Mouse (Mus musculus): ENCODE data around the gene Hhat. TPM values are rescaled to one million over a fixed set of nuclear protein-coding genes. Genes with fewer than 3 reads are reported as not detected.

Hhat gene
- total and polyA plus RNA-seq, 3 experiments = 0.39 to 1.0 TPM; not detected in 1

DNA sequence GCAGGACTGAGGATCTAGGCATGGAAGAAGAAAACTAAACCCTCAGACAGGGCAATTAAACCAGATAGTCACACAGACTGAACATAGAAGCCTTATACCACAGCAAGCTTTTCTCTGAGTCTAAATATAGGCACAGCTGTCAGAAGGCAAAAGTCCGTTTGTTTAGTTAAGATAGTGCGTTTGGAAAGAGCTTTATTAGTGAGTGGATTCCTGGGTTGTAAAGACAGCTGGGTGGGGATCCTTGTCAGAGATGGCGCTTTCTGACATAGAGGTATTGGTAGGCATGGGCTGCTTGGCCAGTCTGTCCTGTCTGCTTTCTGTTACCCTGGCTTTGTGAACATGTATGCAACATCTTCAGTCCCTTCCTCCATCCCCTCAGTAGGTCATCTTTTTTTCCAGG, 314.0 kb downstream of the Hhat start:
- no peak overlapping the region for H3K4me3 ChIP-seq (ENCODE audit: control insufficient read depth in 1 of 2, insufficient read depth in 1 of 2, low read depth in 2 of 2, low read length in 2 of 2)
- H3K36me3 ChIP-seq (ENCODE audit: control insufficient read depth in 1 of 2, insufficient read depth in 2 of 2, low read length in 2 of 2) = no peaks in the 10 kb centered on the region
- no peak overlapping the region for H3K9ac ChIP-seq (ENCODE audit: control insufficient read depth, low read depth, low read length, poor library complexity, severe bottlenecking)
- no peaks in the 10 kb centered on the region for H3K27me3 ChIP-seq (ENCODE audit: control insufficient read depth in 1 of 2, insufficient read depth in 2 of 2, low read length in 2 of 2)
- H3K4me1 ChIP-seq (ENCODE audit: control insufficient read depth in 1 of 2, insufficient read depth in 2 of 2, low read length in 2 of 2) = no peaks in the 10 kb centered on the region
- H3K27ac ChIP-seq (ENCODE audit: control insufficient read depth, low read depth, low read length) = no peak overlapping the region
- no peak for DNase-seq (ENCODE audit: low read depth, low spot score)
- TF ChIP-seq HCFC1 (IDR thresholded peaks at IDR 0.05; ENCODE audit: low read depth, low read length) = no peak
- no peak for TF ChIP-seq NRF1 (IDR thresholded peaks at IDR 0.05; ENCODE audit: insufficient read depth, low read depth, low read length, poor library complexity, severe bottlenecking)
- TF ChIP-seq E2F4 (IDR thresholded peaks at IDR 0.05; ENCODE audit: borderline replicate concordance, low read depth, low read length) = no peak
- TF ChIP-seq CHD1 (IDR thresholded peaks at IDR 0.05; ENCODE audit: low read depth, low read length) = no peak
- TF ChIP-seq ZKSCAN1 (IDR thresholded peaks at IDR 0.05; ENCODE audit: low read depth, low read length) = no peak
- no peak for TF ChIP-seq ZNF384 (IDR thresholded peaks at IDR 0.05; ENCODE audit: low read depth, low read length)
- no peaks in the 10 kb centered on the region for H3K9me3 ChIP-seq (replicated peaks; ENCODE audit: insufficient read depth, low read length)
- H3K79me2 ChIP-seq (ENCODE audit: control insufficient read depth, insufficient read depth, low read length, poor library complexity) = no peaks in the 10 kb centered on the region

DNA sequence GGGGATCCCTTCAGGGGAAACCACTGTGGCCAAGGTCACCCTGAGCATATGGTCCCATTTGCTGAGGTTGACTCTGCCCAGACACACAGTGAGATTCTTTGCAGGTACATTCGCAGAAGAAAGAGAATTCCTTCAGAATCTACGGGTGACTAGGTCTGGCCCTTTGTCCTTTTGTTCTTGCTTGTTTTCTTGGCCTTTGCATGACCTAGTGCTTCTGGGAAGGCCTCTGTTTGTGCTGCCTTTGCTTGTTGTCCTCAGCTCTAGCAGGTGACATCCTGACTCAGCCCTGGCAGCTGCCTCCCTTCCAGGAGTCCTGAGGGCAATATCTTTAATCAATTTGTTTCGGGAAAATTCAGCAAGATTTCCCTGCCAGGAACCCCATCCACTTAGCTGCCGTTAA, 316.0 kb downstream of the Hhat start:
- TF ChIP-seq EP300 (IDR thresholded peaks at IDR 0.05; ENCODE audit: low read depth in 1 of 2, low read length in 2 of 2) = no peak
- no peak for TF ChIP-seq MYB (IDR thresholded peaks at IDR 0.05; ENCODE audit: low read depth, low read length)
- TF ChIP-seq POLR2A (IDR thresholded peaks at IDR 0.05; ENCODE audit: control insufficient read depth in 1 of 2, insufficient read depth in 1 of 2, low read depth in 1 of 2, low read length in 2 of 2, poor library complexity in 1 of 2) = no peak
- TF ChIP-seq KAT2A (conservative IDR thresholded peaks at IDR 0.05; ENCODE audit: low read depth, low read length) = no peak
- TF ChIP-seq GABPA (IDR thresholded peaks at IDR 0.05; ENCODE audit: low read depth, low read length) = no peak
- no peak for TF ChIP-seq SIN3A (IDR thresholded peaks at IDR 0.05; ENCODE audit: low read length)
- no peak for TF ChIP-seq HCFC1 (IDR thresholded peaks at IDR 0.05; ENCODE audit: low read depth, low read length)
- no peak for TF ChIP-seq E2F4 (IDR thresholded peaks at IDR 0.05; ENCODE audit: borderline replicate concordance, low read depth, low read length)
- TF ChIP-seq MAZ (IDR thresholded peaks at IDR 0.05; ENCODE audit: low read depth, low read length) = no peak
- no peak for TF ChIP-seq ZNF384 (IDR thresholded peaks at IDR 0.05; ENCODE audit: low read depth, low read length)
- TF ChIP-seq RAD21 (IDR thresholded peaks at IDR 0.05; ENCODE audit: low read depth, low read length) = no peak
- no peak for TF ChIP-seq CTCF (IDR thresholded peaks at IDR 0.05 in 2 of 3, conservative IDR thresholded peaks at IDR 0.05 in 1 of 3; ENCODE audit: control insufficient read depth in 1 of 3, insufficient read depth in 1 of 3, low read depth in 2 of 3, low read length in 3 of 3, poor library complexity in 1 of 3, severe bottlenecking in 1 of 3)
- no peak for TF ChIP-seq NRF1 (IDR thresholded peaks at IDR 0.05; ENCODE audit: insufficient read depth, low read depth, low read length, poor library complexity, severe bottlenecking)
- TF ChIP-seq USF2 (IDR thresholded peaks at IDR 0.05; ENCODE audit: borderline replicate concordance in 1 of 2, insufficient read depth in 1 of 2, low read depth in 1 of 2, low read length in 2 of 2) = no peak
- TF ChIP-seq UBTF (IDR thresholded peaks at IDR 0.05; ENCODE audit: borderline replicate concordance, insufficient read depth, low read depth, low read length) = no peak
- TF ChIP-seq TCF12 (IDR thresholded peaks at IDR 0.05; ENCODE audit: low read depth, low read length) = no peak
- TF ChIP-seq CHD2 (IDR thresholded peaks at IDR 0.05; ENCODE audit: low read length) = no peak
- DNase-seq (ENCODE audit: low read depth, low spot score) = no peak
- Histone ChIP-seq H3K9me3 (replicated peaks; ENCODE audit: insufficient read depth, low read length) (no peaks in the 10 kb centered on the region), H3K27me3 (ENCODE audit: control insufficient read depth in 1 of 2, insufficient read depth in 2 of 2, low read length in 2 of 2) (no peaks in the 10 kb centered on the region), H3K9ac (ENCODE audit: control insufficient read depth, low read depth, low read length, poor library complexity, severe bottlenecking) (no peak overlapping the region), H3K27ac (ENCODE audit: control insufficient read depth, low read depth, low read length) (no peak overlapping the region), H3K36me3 (ENCODE audit: control insufficient read depth in 1 of 2, insufficient read depth in 2 of 2, low read length in 2 of 2) (no peaks in the 10 kb centered on the region), H3K4me1 (ENCODE audit: control insufficient read depth in 1 of 2, insufficient read depth in 2 of 2, low read length in 2 of 2) (no peaks in the 10 kb centered on the region), H3K79me2 (ENCODE audit: control insufficient read depth, insufficient read depth, low read length, poor library complexity) (no peaks in the 10 kb centered on the region), H3K4me3 (ENCODE audit: control insufficient read depth in 1 of 2, insufficient read depth in 1 of 2, low read depth in 2 of 2, low read length in 2 of 2) (no peak overlapping the region)

All from MEL (cell line).